Mouse (Mus musculus): ENCODE measurements around the gene Cyp1a2. TPM values are rescaled to one million over a fixed set of nuclear protein-coding genes. Genes with fewer than 3 reads are reported as not detected.
A peak's percentile ranks its signal among the peaks of the same experiment; 100 is the strongest.

Gene Cyp1a2
- polyA plus RNA-seq, 1 experiment from 2014 or later: 19.9 TPM

DNA sequence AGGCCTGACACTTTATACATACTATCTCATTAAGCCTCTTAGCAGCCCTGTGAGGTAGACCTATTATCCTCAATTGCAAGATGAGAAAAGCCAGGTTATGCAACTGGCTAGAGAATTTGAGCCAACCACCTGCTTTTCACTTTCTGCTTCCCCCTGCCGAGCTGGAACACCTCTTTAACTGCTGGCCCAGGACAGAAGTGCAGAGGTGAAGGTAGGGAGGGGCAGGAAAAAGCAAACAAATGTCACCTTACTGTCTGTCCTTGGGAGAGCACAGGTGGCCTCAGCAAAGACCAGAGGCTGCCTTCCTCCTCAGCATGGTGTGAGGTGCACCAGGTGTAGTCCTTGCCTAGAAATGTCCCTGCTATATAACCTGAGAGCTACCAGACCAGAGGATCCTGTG lies 15.2 kb downstream of the Cyp1a2 start:
- 0 out of 2 replicates have a peak overlapping the region, but pooled peaks have one; percentile 46 for H3K27ac ChIP-seq (ENCODE audit: low read depth)
- ATAC-seq (no peak), DNase-seq (no peak)
- TF ChIP-seq CTCF (IDR thresholded peaks at IDR 0.05; ENCODE audit: low read depth) (no peak), EP300 (IDR thresholded peaks at IDR 0.05; ENCODE audit: low read depth) (no peak)
- peaks cover 23% of the 10 kb centered on the region for H3K4me1 ChIP-seq (ENCODE audit: insufficient read depth)
- no peaks in the 10 kb centered on the region for H3K27me3 ChIP-seq (ENCODE audit: insufficient read depth, low read length)
- no peak overlapping the region for H3K4me3 ChIP-seq (ENCODE audit: low read depth, low read length)
- H3K9ac ChIP-seq (replicated peaks): no peak overlapping the region
- H3K4me2 ChIP-seq (ENCODE audit: low read depth, low read length): no peak overlapping the region
- 4% methylated on average over 1 of the region's 1 CpGs for WGBS (ENCODE audit: insufficient replicate concordance)
- no peaks in the 10 kb centered on the region for H3K9me3 ChIP-seq (ENCODE audit: low read length)
- no peaks in the 10 kb centered on the region for H3K36me3 ChIP-seq (replicated peaks; ENCODE audit: insufficient read depth, low read length)

DNA sequence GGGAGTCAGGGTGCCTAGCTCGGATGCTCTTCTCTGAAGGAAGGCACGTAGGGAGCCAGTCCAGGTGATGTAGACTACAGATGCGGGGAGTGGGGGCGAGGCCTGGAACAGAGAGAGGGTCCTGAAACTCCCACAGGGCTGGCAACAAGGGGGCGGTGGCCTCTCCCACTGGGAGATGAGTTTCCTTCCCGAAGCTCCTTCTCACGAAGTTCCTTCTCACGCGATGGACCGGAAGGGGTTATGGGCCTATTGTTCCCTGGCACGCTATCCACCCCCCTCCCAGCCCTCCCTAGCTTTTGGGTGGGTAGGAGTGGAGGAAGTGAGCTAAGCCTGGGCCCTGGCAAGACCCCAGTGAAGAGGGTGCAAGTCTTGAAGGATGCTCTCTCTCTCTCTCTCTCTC lies 15.7 kb downstream of the Cyp1a2 start:
- Histone ChIP-seq H3K4me1 (ENCODE audit: insufficient read depth) (peaks cover 23% of the 10 kb centered on the region), H3K27ac (ENCODE audit: low read depth) (no peak overlapping the region), H3K36me3 (replicated peaks; ENCODE audit: insufficient read depth, low read length) (no peaks in the 10 kb centered on the region), H3K4me2 (ENCODE audit: low read depth, low read length) (no peak overlapping the region), H3K9ac (replicated peaks) (no peak overlapping the region), H3K4me3 (ENCODE audit: low read depth, low read length) (no peak overlapping the region), H3K27me3 (ENCODE audit: insufficient read depth, low read length) (no peaks in the 10 kb centered on the region), H3K9me3 (ENCODE audit: low read length) (no peaks in the 10 kb centered on the region)
- 71% methylated on average over 11 of the region's 11 CpGs for WGBS (ENCODE audit: insufficient replicate concordance)
- DNase-seq (no peak), ATAC-seq (no peak)
- TF ChIP-seq CTCF (IDR thresholded peaks at IDR 0.05; ENCODE audit: low read depth) (no peak), EP300 (IDR thresholded peaks at IDR 0.05; ENCODE audit: low read depth) (no peak)

DNA sequence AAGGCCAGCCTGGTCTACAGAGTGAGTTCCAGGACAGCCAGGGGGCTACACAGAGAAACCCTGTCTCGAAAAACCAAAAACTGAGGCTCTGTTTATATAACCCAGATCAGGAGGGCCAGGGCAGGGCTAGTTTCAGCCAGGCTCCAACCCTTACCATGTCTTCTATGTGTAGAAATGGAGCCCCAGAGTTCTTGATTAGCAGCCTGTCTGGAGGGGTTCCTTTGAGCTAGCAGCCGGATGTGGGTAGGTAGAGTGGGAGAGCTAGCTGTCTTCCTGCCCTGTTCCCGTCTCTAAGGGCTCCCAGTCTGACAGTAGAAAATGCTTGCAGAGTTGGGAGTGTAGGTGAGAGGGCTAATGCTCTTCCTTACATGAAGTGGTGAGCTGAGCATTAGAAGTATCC lies 16.4 kb downstream of the Cyp1a2 start:
- no peak for ATAC-seq
- no peak for DNase-seq
- Histone ChIP-seq H3K4me2 (ENCODE audit: low read depth, low read length) (no peak overlapping the region), H3K9me3 (ENCODE audit: low read length) (no peaks in the 10 kb centered on the region), H3K9ac (replicated peaks) (no peak overlapping the region), H3K4me1 (ENCODE audit: insufficient read depth) (peaks cover 23% of the 10 kb centered on the region), H3K27ac (ENCODE audit: low read depth) (no peak overlapping the region), H3K27me3 (ENCODE audit: insufficient read depth, low read length) (no peaks in the 10 kb centered on the region), H3K4me3 (ENCODE audit: low read depth, low read length) (no peak overlapping the region), H3K36me3 (replicated peaks; ENCODE audit: insufficient read depth, low read length) (no peaks in the 10 kb centered on the region)
- WGBS (ENCODE audit: insufficient replicate concordance): 53% methylated on average over 3 of the region's 3 CpGs
- TF ChIP-seq CTCF (IDR thresholded peaks at IDR 0.05; ENCODE audit: low read depth) (no peak), EP300 (IDR thresholded peaks at IDR 0.05; ENCODE audit: low read depth) (no peak)

DNA sequence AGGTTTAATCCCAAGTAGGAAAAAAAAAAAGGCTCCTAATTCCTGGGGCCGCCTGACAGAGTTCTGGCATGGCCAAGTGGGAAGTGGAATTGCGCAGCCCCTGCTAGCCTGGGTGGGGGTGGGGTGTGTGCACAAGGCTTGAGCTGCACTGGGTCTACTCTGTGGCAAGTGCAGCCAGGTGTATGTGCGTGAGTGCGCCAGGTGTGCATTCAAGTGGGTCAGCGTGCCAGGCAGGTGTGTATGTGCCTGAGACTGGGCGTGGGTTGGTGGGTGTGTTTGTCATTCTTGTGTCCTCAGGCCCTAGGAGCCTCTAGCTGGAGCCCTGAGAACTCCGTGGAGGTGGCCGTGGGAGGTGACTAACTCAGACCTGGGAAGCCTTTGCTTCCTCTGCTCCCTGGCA lies 17.0 kb downstream of the Cyp1a2 start:
- DNase-seq: no peak
- ATAC-seq: no peak

DNA sequence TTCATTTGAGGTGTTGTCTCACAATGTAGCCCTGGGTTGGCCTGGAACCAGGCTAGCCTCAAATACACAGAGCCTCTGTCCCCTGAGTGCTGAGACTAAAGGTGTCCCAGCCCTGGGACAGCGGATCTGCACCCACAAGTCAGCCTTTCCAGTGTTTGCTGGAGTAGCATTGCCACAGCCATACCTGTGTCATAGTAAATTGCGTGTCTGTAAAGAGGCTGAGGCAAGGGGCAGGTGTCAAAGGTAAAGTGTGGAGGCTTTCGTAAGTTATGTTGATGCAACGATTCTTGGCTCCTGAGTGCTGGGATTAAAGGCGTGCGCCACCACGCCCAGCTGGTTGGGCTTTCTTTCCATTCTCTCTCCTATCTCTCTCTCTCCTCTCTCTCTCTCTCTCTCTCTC lies 18.9 kb downstream of the Cyp1a2 start:
- H3K36me3 ChIP-seq (replicated peaks; ENCODE audit: insufficient read depth, low read length): no peaks in the 10 kb centered on the region
- WGBS (ENCODE audit: insufficient replicate concordance): 47% methylated on average over 7 of the region's 7 CpGs
- H3K4me3 ChIP-seq (ENCODE audit: low read depth, low read length): no peak overlapping the region
- TF ChIP-seq EP300 (IDR thresholded peaks at IDR 0.05; ENCODE audit: low read depth) (peak; percentile 67), CTCF (IDR thresholded peaks at IDR 0.05; ENCODE audit: low read depth) (no peak)
- no peak overlapping the region for H3K4me2 ChIP-seq (ENCODE audit: low read depth, low read length)
- H3K27me3 ChIP-seq (ENCODE audit: insufficient read depth, low read length): no peaks in the 10 kb centered on the region
- H3K9ac ChIP-seq (replicated peaks): no peak overlapping the region
- peak; percentile 54 for DNase-seq
- ATAC-seq: peak; percentile 85
- H3K27ac ChIP-seq (ENCODE audit: low read depth): peak overlapping the region; percentile 79
- peaks cover 23% of the 10 kb centered on the region for H3K4me1 ChIP-seq (ENCODE audit: insufficient read depth)
- H3K9me3 ChIP-seq (ENCODE audit: low read length): no peaks in the 10 kb centered on the region

More for the DNA sequence above, 17.0 kb downstream of the Cyp1a2 start:
- H3K4me1 ChIP-seq (ENCODE audit: insufficient read depth): peaks cover 23% of the 10 kb centered on the region
- no peak overlapping the region for H3K4me2 ChIP-seq (ENCODE audit: low read depth, low read length)
- 73% methylated on average over 8 of the region's 8 CpGs for WGBS (ENCODE audit: insufficient replicate concordance)
- H3K36me3 ChIP-seq (replicated peaks; ENCODE audit: insufficient read depth, low read length): no peaks in the 10 kb centered on the region
- no peak overlapping the region for H3K9ac ChIP-seq (replicated peaks)
- no peak for TF ChIP-seq EP300 (IDR thresholded peaks at IDR 0.05; ENCODE audit: low read depth)
- TF ChIP-seq CTCF (IDR thresholded peaks at IDR 0.05; ENCODE audit: low read depth): no peak
- no peak overlapping the region for H3K4me3 ChIP-seq (ENCODE audit: low read depth, low read length)
- no peaks in the 10 kb centered on the region for H3K9me3 ChIP-seq (ENCODE audit: low read length)
- H3K27me3 ChIP-seq (ENCODE audit: insufficient read depth, low read length): no peaks in the 10 kb centered on the region
- no peak overlapping the region for H3K27ac ChIP-seq (ENCODE audit: low read depth)

DNA sequence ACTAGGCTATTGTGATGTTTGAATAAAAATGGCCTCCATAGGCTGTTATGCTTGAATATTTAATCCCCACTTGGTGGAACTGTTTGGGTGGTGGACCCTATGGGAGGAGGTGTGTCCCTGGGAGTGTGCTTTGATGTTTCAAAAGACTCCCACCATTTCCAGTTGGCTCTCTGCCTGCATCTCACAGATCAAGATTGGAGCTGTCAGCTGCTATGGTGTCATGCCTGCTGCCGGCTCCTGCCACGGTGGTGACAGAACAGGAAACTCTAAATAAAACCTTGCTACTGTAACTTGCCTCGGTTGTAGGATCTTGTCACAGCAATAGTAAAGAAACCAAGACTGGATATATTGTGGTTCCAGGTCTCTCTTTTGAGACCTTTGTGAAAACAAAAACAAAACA lies 22.0 kb downstream of the Cyp1a2 start:
- no peaks in the 10 kb centered on the region for H3K36me3 ChIP-seq (replicated peaks; ENCODE audit: insufficient read depth, low read length)
- WGBS (ENCODE audit: insufficient replicate concordance): 37% methylated on average over 3 of the region's 3 CpGs
- no peak for TF ChIP-seq EP300 (IDR thresholded peaks at IDR 0.05; ENCODE audit: low read depth)
- no peak for TF ChIP-seq CTCF (IDR thresholded peaks at IDR 0.05; ENCODE audit: low read depth)

DNA sequence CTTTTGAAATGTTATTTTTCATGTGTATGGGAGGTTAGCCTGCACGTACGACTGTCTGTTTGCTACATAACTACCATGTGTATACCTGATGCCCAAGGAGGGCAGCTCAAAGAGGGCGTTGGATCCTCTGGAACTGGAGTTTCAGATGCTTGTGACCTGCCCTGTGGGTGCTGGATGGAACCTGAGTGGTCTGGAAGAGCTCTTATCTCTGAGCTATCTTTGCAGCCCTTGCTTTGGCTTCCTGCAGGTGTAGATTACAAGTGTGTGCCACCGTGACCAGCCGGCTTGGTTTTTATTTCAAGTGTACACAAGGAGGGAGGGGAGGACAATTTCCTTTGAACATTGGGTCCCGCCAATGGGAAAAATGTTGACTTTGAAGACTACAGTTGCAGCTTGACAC lies 23.0 kb downstream of the Cyp1a2 start:
- ATAC-seq: peak; percentile 55
- TF ChIP-seq CTCF (IDR thresholded peaks at IDR 0.05; ENCODE audit: low read depth) (no peak), EP300 (IDR thresholded peaks at IDR 0.05; ENCODE audit: low read depth) (peak; percentile 90)
- Histone ChIP-seq H3K4me2 (ENCODE audit: low read depth, low read length) (0 out of 2 replicates have a peak overlapping the region, but pooled peaks have one; percentile 13), H3K9me3 (ENCODE audit: low read length) (no peaks in the 10 kb centered on the region), H3K4me1 (ENCODE audit: insufficient read depth) (peaks cover 7% of the 10 kb centered on the region), H3K4me3 (ENCODE audit: low read depth, low read length) (no peak overlapping the region), H3K27ac (ENCODE audit: low read depth) (peak overlapping the region; percentile 0; the same call in 1 of the 2 replicates), H3K36me3 (replicated peaks; ENCODE audit: insufficient read depth, low read length) (no peaks in the 10 kb centered on the region), H3K9ac (replicated peaks) (no peak overlapping the region; the same call in 1 of the 2 replicates), H3K27me3 (ENCODE audit: insufficient read depth, low read length) (no peaks in the 10 kb centered on the region)
- DNase-seq: peak; percentile 40
- WGBS (ENCODE audit: insufficient replicate concordance): 45% methylated on average over 6 of the region's 6 CpGs

More for the DNA sequence above, 22.0 kb downstream of the Cyp1a2 start:
- Histone ChIP-seq H3K4me3 (ENCODE audit: low read depth, low read length) (no peak overlapping the region), H3K9me3 (ENCODE audit: low read length) (no peaks in the 10 kb centered on the region), H3K27ac (ENCODE audit: low read depth) (no peak overlapping the region), H3K9ac (replicated peaks) (no peak overlapping the region), H3K27me3 (ENCODE audit: insufficient read depth, low read length) (no peaks in the 10 kb centered on the region), H3K4me1 (ENCODE audit: insufficient read depth) (peaks cover 5% of the 10 kb centered on the region), H3K4me2 (ENCODE audit: low read depth, low read length) (no peak overlapping the region)
- ATAC-seq (no peak), DNase-seq (no peak)
